Mouse (Mus musculus): ENCODE results near the gene Bbs12.

The Bbs12 gene

DNA sequence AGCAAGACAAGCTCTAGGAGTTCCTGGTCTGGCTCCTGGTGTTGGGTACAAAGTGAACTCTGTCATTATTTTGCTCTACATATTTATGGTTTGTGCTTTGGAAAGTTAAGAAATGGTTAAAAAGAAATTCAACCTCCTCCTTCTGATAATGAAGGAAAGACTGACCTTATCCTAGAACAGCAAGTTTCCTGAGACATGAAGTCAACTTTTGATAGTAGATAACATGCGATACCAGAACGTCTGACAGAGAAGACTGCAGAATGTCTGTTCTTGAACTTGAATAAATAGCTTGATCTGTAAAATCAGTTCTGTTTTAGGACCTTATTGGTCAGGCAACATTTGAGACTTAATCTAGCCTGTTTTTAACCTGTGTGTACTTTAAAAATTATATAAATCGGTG lies 14.3 kb downstream of the Bbs12 start:
- DNase-seq (ENCODE audit: low spot score): no peak

DNA sequence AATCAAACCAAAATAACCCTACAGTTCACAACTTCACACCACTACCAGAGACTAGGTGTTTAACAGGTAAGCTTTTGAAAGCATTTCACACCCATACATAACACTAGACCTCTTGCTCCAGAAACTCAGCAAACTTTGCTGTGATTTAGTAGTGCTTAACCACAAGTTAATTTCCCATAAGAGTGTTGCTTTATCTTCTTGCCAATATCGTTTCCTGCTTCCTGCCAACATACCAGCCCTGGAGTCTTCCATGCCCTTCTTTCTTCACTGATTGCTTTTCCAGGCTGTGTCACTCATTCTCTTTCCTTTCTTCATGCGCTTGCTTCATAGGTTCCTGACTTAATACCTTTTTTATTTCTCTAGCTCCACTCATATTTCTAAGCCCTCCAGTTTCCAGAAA lies 16.1 kb downstream of the Bbs12 start:
- DNase-seq (ENCODE audit: low spot score): no peak

DNA sequence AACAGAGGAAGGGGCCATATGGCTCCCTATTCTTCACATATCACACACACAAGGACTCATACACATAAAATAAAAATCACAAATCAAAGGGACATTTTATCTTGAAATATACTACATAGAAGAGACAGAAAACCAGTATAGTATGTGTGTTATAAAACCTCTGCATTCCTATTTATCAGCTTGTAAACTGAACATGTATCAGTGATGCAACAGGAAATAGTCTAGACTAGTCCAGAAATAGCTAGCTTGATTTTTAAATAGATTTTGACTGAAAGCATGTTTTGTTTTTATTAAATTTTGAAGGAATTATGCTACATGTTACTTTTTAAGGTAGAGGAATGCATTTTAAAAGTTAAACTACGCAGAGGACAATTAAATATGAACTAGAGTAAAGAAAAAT lies 17.6 kb downstream of the Bbs12 start:
- DNase-seq (ENCODE audit: low spot score): no peak

DNA sequence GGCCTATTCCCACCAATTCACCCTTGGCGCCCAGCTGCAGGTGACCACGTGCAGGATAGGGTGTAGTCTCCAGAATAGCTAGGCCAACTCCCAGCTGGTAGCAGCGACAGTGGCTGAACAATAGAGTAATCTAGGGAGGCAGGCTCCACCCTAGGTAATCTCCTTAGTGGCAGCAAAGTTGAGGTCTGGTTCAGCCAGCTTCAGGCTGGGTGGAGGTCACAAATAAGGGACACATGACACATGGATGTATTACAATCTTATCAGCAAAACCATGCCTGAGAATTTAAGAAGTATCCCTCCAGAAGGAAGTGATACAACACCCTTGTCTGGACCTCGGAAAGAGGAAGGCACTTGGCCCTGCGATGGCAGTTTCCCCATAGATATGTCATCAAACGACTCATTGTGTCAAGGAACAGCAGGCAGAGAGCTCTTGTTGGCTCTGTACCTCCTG lies 19.7 kb downstream of the Bbs12 start:
- DNase-seq (ENCODE audit: low spot score): no peak

DNA sequence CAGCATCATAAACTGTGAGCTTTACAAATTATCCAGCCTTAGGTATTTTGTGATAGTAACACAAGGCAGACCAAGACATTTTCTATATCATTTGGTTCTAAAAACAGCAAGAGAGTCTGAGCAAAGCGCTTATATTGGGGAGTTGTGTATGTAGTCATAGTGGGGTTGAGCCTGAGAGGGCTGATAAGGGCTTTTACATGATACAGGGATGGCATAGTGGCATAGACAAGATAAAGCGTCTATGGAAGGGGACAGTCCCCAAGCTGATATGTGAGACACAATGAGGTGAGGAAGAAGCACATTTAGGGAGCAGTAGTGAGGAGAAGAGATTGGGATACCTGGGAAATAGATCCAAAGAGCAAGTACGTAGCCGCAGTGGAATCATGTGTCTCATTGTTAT lies 21.7 kb downstream of the Bbs12 start:
- DNase-seq (ENCODE audit: low spot score): no peak

DNA sequence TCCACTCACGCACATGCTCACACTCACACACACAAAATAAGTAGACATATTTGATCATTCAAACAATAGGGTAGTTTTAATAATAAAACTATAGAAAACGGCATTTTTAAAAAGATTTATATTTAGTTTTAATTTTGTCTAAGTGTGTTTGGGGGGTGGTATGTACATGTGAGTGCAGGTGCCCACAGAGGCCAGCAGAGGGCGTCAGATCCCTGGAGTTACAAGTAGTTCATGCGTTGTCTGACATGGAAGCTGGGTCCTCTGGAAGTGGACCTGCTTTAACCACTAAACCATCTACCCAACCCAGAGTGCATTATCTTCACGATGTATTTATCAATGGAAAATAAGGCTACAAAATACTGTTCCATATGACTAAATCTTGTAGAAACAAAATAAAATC lies 28.8 kb downstream of the Bbs12 start:
- DNase-seq (ENCODE audit: low spot score): no peak

DNA sequence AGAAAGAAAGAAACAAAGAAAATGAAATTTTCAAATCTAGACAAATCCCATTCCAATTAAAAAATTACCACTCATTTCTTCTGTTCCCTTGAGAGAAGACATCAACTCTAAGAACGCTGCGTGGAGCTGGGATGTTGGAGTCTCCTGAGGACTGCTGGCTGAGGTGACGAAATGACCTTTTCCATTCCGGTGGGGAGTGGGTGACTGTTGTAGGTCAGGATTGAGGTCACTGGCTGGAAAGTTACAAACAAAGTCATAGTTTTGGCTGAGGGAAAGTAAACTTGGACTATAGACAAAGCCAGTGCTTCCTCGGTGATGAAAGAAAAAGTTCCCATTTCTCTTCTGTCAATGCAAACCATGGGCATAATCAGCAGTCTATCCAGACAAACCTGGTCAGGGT lies 30.5 kb downstream of the Bbs12 start:
- DNase-seq (ENCODE audit: low spot score): no peak

DNA sequence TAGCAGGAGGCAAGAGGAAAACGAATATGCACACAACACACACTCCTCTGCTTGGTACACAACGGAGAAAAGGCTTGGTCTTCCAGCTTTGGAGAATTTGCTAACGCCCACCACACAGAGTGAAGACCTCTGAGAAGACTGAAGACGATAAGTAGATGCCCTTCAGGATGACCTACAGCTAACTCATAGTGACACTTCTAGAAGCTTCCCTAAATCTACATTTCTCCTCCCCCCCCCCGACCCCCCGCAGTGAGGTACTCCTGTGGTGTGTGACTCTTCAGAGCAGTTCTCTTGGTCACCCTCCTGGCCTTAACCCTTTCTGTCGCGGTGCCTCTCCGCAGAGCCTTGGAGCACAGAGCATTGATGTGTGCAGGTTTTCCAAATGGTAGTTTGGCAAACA lies 35.3 kb downstream of the Bbs12 start:
- no peak for DNase-seq (ENCODE audit: low spot score)

DNA sequence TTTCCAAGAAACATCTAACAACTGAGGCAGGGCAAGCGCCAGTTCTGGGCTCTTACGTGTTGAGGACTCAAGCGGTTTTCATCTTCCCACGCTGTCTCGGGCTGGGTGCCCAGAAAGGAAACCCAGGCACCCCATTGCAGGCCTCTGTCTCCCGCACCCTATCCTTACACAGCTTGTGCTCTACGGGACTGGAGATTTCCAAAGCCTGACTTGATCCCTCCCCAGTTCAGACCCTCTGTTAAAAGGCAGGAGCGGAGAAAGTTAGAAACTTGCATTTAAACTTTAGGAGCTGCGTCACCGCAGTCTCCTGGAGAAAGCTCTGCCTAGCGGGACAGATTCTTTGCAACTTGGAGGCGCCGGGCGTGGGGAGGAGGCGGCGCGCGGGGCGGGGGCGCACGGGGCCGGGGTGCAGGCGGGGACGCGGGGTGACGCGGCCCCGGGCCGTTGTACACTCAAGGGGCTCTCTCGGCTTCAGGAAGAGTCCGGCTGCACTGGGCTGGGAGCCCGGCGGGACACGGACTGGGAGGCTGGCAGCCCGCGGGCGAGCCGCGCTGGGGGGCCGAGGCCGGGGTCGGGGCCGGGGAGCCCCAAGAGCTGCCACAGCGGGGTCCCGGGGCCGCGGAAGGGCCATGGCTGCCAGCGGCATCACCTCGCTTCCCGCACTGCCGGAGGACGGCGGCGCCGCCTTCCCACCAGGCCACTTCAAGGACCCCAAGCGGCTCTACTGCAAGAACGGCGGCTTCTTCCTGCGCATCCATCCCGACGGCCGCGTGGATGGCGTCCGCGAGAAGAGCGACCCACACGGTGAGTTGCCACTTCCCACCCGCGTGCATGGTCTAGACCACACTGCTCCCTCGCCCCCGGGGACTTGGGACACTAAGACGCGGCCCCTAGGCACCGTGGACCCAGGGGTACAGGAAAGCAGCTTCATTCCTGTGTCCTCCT lies 36.1 kb downstream of the Bbs12 start, which contains the start of gene Fgf2:
Fgf2 (plus strand) TSS at position 126 of the 945 bp plus-strand sequence.
- no peak for DNase-seq (ENCODE audit: low spot score)

DNA sequence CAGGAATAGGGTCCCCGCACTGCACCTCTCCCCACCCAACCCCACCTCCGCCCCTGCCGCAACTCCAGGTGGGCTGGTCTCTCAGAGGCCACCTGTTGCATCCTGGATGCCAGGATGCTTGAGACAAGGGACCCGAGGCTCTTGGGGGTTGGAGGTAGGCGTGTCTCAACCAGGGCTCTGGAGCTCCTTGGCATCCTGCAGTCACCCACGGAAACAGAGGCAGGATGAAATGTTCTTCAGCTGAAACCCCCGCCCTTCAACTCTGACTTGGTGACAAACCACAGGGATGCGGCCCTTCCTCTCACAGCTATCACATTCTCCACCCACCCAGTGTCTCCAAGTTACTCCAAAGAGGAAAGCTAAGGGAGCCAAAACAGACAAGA lies 36.8 kb downstream of the Bbs12 start:
- no peak for DNase-seq (ENCODE audit: low spot score)

DNA sequence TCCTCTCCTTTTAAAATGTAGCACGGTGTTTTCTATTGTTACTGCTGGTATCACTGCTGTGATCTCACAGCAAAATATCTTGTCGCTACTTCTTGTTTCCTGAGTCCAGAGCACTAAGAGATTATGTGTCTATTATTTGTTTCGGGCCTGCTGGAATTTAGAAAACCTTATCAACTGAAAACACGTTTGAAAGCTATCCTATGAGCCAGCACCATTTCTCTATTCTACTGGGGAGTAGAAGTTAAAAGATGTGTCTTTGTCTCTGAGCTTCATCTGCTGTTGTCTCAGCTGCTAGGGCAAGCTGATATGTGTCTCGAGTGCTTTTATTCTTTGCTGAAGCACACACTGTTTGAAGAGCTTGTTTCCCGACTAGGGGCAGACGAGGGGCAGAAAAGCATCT lies 38.0 kb downstream of the Bbs12 start:
- no peak for DNase-seq (ENCODE audit: low spot score)

DNA sequence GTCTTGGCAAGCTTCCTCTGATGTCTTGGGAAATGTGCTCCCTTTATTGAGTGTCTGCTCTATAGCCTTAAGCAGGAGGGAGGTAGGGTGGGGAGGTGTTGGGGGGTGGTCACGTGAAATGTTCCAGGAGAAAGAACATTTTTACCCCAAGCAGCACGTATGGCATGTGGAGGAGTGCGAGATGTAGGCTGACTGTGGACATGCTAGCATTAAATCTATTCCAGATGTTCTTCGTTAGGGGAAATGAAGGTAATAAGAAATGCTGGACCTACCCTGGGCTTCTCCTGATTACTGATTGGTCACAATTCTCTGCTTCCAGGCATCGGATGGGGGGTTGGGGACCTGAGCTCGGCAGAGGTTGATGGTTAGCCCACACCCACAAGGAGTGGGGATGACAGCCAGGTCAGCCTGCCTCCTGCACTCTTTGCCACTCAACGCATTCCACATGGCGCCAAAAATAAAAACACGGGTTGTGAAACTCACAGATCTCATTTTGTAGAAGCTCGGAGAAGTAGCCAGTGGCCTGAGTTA lies 41.7 kb downstream of the Bbs12 start:
- DNase-seq (ENCODE audit: low spot score): no peak

DNA sequence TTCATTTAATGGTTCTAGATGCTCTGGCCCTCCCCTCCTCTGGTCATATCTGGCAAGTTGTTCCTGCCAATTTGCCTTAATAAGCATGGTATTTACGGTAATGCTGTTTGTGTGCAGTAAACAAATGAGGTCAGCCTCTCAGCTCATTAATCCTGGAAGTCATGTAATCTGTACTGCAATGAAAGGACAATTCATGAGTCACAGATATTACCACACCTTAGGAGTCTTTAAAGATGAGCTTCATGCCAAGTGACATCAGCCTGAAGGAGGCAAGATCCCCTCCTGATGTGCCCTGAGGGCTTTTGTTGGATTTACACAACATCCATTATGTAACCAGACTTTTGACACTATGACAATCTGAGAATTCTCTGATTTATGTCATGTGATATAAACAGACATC lies 42.4 kb downstream of the Bbs12 start:
- no peak for DNase-seq (ENCODE audit: low spot score)

DNA sequence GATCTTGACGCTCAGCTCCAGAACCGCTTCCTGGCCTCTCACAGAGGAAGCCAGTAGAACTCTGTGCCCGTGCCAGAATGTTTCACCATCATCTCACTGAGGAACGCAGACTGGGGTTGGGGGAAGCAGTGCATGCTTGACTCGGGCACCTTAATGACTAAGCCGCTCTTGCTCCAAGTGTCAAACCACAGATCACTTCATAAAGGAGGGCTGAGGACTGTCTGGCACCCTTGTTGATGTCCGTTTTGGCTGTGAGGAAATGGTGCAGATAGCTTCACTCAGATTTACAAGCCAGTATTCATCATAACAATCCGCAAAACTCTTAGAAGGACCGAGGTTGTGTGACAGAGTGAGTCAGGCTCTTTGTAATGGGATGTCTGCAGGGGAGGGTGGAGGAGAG lies 48.4 kb downstream of the Bbs12 start:
- no peak for DNase-seq (ENCODE audit: low spot score)

DNA sequence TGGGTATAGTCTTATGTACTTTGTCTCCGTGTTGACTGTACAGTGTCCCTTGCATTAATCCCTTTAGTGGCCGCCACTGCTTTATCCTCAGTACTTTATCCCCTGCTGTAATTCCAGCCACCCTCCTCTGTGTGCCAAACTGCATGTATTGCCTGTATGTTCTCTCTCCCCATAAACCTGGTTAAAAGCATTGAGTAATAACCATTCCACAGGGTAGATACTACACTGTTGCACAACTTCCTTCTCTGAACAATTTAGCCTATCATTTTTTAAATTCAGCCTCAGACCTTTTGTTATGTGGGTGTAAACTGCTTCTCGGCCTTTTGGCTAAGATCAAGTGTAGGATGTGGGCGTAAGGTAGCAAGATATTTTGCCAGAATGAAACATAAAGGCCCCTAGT lies 52.8 kb downstream of the Bbs12 start:
- no peak for DNase-seq (ENCODE audit: low spot score)

DNA sequence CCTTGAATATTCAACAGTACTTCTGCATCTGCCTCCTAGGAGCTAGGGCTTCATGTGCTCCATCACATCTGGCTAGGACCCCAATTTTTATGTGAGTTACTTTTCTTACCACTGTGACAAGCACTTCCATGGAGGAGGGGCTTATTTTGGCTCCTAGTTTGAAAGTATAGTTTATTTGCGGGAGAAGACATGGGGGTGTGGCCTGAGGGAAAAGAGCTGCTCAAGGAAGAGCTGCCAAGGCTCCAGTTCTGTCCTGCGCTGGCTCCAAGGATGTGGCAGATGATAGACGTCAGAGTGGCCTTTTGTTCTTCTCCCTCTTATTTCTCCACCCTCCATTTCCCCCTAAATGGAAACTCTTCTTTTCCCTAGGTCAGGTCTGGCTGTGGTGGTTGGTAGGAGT lies 53.6 kb downstream of the Bbs12 start:
- no peak for DNase-seq (ENCODE audit: low spot score)

DNA sequence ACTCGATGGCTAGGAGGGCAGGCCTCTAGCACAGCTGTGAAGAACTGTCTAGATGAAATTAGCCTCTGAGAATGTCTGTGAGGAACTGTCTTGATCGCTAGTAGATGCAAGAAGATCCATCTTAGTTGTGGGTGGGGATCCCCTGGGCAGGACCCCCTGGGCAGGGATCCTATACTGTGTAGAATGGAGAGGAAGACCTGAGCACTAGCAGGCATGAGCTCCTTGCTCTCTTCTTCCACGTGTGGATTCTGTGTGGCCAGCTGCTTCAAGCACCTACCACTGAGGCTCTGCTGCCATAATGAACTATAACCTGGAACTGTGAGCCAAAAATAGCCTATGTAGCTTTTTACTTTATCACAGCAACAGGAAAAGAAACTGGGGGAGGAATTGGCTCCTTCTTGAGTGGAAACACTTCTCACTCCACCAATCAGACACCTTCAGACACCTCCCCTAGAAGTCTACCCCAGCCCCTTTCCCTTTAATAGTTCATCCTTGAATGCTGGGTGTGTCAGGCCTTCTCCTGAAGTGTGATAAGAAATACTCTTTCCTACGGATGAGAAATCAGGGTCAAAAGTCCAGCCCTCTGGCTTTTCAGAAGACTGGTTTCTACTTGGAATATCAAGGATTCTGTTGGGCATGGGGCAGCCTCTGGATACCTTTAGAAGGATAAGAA lies 54.2 kb downstream of the Bbs12 start:
- no peak for DNase-seq (ENCODE audit: low spot score)

DNA sequence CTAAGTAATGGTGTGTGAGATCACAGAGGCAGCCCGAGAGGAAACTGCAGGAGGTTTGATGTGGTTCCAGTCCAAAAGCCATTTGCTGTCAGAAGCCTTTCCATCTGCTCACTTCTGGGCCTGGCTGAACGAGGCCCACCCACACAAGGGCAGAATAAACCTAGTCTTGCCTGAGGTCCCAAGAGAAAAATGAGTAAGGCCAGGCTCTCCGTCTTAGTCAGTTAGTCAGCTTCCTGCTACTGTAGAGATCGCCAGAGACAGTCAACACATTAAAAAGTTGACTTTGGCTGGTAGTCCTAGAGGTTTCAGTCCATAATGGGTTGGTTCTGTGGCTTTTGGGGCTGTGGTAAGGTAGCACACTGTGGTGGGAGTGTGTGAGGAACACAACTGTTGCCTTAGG lies 58.1 kb downstream of the Bbs12 start:
- no peak for DNase-seq (ENCODE audit: low spot score)
